Comparison of ENCODE assay signal across 8 mouse cellular contexts in the genomic region with DNA sequence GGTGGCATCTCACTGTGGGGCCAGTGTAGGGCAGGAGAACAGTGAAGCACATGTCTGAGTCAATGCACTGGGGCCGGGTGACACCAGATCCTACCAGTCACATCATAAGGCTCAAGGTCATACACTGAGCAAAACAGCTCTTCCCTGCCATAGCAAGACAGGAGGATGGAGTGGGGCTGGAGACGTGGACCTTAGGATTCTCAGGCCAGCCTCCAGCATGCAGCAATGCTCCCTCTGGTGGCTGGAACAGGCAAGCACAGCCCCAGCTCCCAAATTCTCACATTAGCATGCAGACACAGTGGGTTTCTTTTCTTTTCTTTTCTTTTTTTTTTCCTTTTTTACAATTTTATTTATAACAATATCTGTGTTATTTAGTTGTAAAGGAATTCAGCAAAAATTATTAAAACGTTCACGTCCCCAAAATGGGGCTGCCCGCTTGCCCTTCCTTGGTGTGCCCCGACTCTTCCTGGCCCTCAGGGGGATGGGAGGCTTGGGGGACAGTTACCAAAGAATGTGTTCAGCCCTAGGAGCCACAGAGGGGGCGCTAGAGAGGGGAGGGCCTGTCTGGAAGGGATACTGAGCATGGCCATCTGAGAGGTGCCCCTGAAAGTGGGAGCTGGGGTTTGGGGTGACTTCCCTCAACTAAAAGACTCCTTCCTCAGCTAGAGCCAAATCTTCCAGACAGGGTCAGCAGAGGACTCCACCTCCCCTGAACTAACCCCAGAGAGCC. TPM values are rescaled to one million over a fixed set of nuclear protein-coding genes. Genes with fewer than 3 reads are reported as not detected.
DNase-seq lines count a peak whose midpoint lies in the region; ATAC-seq and TF ChIP-seq lines count a peak whose summit lies in the region.

No protein-coding gene starts in this region.

- peak; percentile 35 for ATAC-seq in liver, postnatal 0 days
- peak; percentile 12; the same call in 1 of the 2 replicates for ATAC-seq in neural tube, embryonic 14.5 days (ENCODE audit: low read depth)

- H3K36me3 ChIP-seq in liver, postnatal 0 days (replicated peaks; ENCODE audit: insufficient read depth, low read length) = peaks cover 28% of the 10 kb centered on the region
- peaks cover 44% of the 10 kb centered on the region for H3K36me3 ChIP-seq in neural tube, embryonic 14.5 days (ENCODE audit: control insufficient read depth, insufficient read depth, low read length)

- peak; percentile 73 for DNase-seq in A20 (ENCODE audit: low read depth, low spot score)
- DNase-seq in adrenal gland, adult 2 months = peak; percentile 75
- peak; percentile 65 for DNase-seq in embryo, embryonic 9.5 days (ENCODE audit: extremely low spot score)
- peak; percentile 57 to 80 for DNase-seq in heart, adult 9 months (ENCODE audit: low spot score in 2 of 2)
- peak; percentile 86 to 88 for DNase-seq in kidney, postnatal 25 days
- DNase-seq in liver, postnatal 0 days = peak; percentile 78
- DNase-seq in telencephalon, adult 2 months (ENCODE audit: low read depth, low spot score) = peak; percentile 50

- no peak overlapping the region for H3K9ac ChIP-seq in liver, postnatal 0 days (replicated peaks)
- no peak overlapping the region for H3K9ac ChIP-seq in neural tube, embryonic 14.5 days (replicated peaks; ENCODE audit: low read depth, low read length)

- peak; percentile 96 for TF ChIP-seq CTCF in liver, postnatal 0 days (IDR thresholded peaks at IDR 0.05; ENCODE audit: low read depth)

- H3K9me3 ChIP-seq in liver, postnatal 0 days (ENCODE audit: low read length) = no peaks in the 10 kb centered on the region
- no peaks in the 10 kb centered on the region for H3K9me3 ChIP-seq in neural tube, embryonic 14.5 days (ENCODE audit: control insufficient read depth, low read length)

- no peak overlapping the region for H3K27ac ChIP-seq in liver, postnatal 0 days (ENCODE audit: low read depth)
- H3K27ac ChIP-seq in neural tube, embryonic 14.5 days (ENCODE audit: low read depth, low read length) = 0 out of 2 replicates have a peak overlapping the region, but pooled peaks have one; percentile 57

- peaks cover 36% of the 10 kb centered on the region for H3K27me3 ChIP-seq in liver, postnatal 0 days (ENCODE audit: insufficient read depth, low read length)
- no peaks in the 10 kb centered on the region for H3K27me3 ChIP-seq in neural tube, embryonic 14.5 days (ENCODE audit: control insufficient read depth, insufficient read depth, low read length)

- H3K4me2 ChIP-seq in liver, postnatal 0 days (ENCODE audit: low read depth, low read length) = no peak overlapping the region
- no peak overlapping the region for H3K4me2 ChIP-seq in neural tube, embryonic 14.5 days (ENCODE audit: low read depth, low read length)

- TF ChIP-seq EP300 in liver, postnatal 0 days (IDR thresholded peaks at IDR 0.05; ENCODE audit: low read depth) = no peak

- H3K4me3 ChIP-seq in liver, postnatal 0 days (ENCODE audit: low read depth, low read length) = no peak overlapping the region
- H3K4me3 ChIP-seq in neural tube, embryonic 14.5 days (ENCODE audit: low read depth, low read length) = no peak overlapping the region

- peaks cover 9% of the 10 kb centered on the region for H3K4me1 ChIP-seq in liver, postnatal 0 days (ENCODE audit: insufficient read depth)
- H3K4me1 ChIP-seq in neural tube, embryonic 14.5 days (ENCODE audit: control insufficient read depth, insufficient read depth, low read length) = peaks cover 36% of the 10 kb centered on the region

- WGBS in liver, postnatal 0 days (ENCODE audit: insufficient replicate concordance) = 31% methylated on average over 7 of the region's 7 CpGs
- 22% methylated on average over 7 of the region's 7 CpGs for WGBS in neural tube, embryonic 14.5 days

RNA-seq across cellular contexts. Expression of a gene that starts 3.7 kb away (rescaled TPM):
- total RNA-seq in adrenal gland, adult 2 months (2021) = 10 to 100 TPM in 1 of 2 experiments, 1 to 10 TPM in 1; 5.0 to 11.7 TPM
- polyA plus RNA-seq in adrenal gland, adult 2 months (2012; rRNA removed) = 7.4 and 7.8 TPM in 2 replicates
- not detected in 2 replicates for polyA plus RNA-seq in liver, postnatal 0 days (2015; fragmentation: Nextera tagmentation; extraction: Ambion mirVana)
- 80.1 and 80.4 TPM in 2 replicates for polyA plus RNA-seq in neural tube, embryonic 14.5 days (2014; fragmentation: Nextera tagmentation; extraction: Ambion mirVana)

RNA-seq across cellular contexts. Expression of a gene that starts 15.8 kb away (rescaled TPM):
- 10 to 100 TPM; 43.3 to 48.8 TPM for total RNA-seq in adrenal gland, adult 2 months (2021)
- 84.2 and 106 TPM in 2 replicates for polyA plus RNA-seq in adrenal gland, adult 2 months (2012; rRNA removed)
- 62.6 and 75.0 TPM in 2 replicates for polyA plus RNA-seq in liver, postnatal 0 days (2015; fragmentation: Nextera tagmentation; extraction: Ambion mirVana)
- polyA plus RNA-seq in neural tube, embryonic 14.5 days (2014; fragmentation: Nextera tagmentation; extraction: Ambion mirVana) = 44.9 and 46.8 TPM in 2 replicates

RNA-seq across cellular contexts. Expression of a gene that starts 23.3 kb away (rescaled TPM):
- 10 to 100 TPM; 45.8 to 53.5 TPM for total RNA-seq in adrenal gland, adult 2 months (2021)
- 86.0 and 107 TPM in 2 replicates for polyA plus RNA-seq in adrenal gland, adult 2 months (2012; rRNA removed)
- 13.1 and 23.1 TPM in 2 replicates for polyA plus RNA-seq in liver, postnatal 0 days (2015; fragmentation: Nextera tagmentation; extraction: Ambion mirVana)
- 9.7 and 13.5 TPM in 2 replicates for polyA plus RNA-seq in neural tube, embryonic 14.5 days (2014; fragmentation: Nextera tagmentation; extraction: Ambion mirVana)

RNA-seq across cellular contexts. Expression of a gene that starts 36.5 kb away (rescaled TPM):
- total RNA-seq in adrenal gland, adult 2 months (2021) = 1 to 10 TPM in 1 of 2 experiments, under 1 TPM in 1; 0.93 to 1.8 TPM
- 1.5 and 2.5 TPM in 2 replicates for polyA plus RNA-seq in adrenal gland, adult 2 months (2012; rRNA removed)
- polyA plus RNA-seq in liver, postnatal 0 days (2015; fragmentation: Nextera tagmentation; extraction: Ambion mirVana) = 0.21 and 0.57 TPM in 2 replicates
- 0.31 TPM in 1 of 2 replicates, not detected in the other for polyA plus RNA-seq in neural tube, embryonic 14.5 days (2014; fragmentation: Nextera tagmentation; extraction: Ambion mirVana)
